Mouse (Mus musculus): ENCODE data around the gene Def6.

Gene Def6

GRCm38 (mm10) chr17:28272837-28273236 lies 65.3 kb downstream of the Def6 start:
- no peak for DNase-seq (ENCODE audit: low read depth, low spot score)

- no peak for DNase-seq (ENCODE audit: low read depth, low spot score)
These were observed 67.2 kb downstream of the Def6 start for GRCm38 (mm10) chr17:28274739-28275138.

- DNase-seq (ENCODE audit: low read depth, low spot score): no peak
These were observed 69.6 kb downstream of the Def6 start for GRCm38 (mm10) chr17:28277226-28277625.

- no peak for DNase-seq (ENCODE audit: low read depth, low spot score)
These were observed 70.1 kb downstream of the Def6 start for GRCm38 (mm10) chr17:28277721-28278120.

GRCm38 (mm10) chr17:28278156-28278555 lies 70.6 kb downstream of the Def6 start:
- no peak for DNase-seq (ENCODE audit: low read depth, low spot score)
